Mouse (Mus musculus) C2C12 (cell line): ENCODE results near the gene Akt3. TPM values are rescaled to one million over a fixed set of nuclear protein-coding genes. Genes with fewer than 3 reads are reported as not detected.

Source experiments
- H3K27me3 ChIP-seq: one replicate; pipeline ENCODE4 v1.6.1; 2011; ENCODE audit not compliant: control insufficient read depth, insufficient read depth, insufficient read length
- H3K36me3 ChIP-seq: one replicate; pipeline ENCODE4 v1.6.1; 2011; ENCODE audit not compliant: control insufficient read depth, insufficient read depth
- H3K4me3 ChIP-seq: one replicate; pipeline ENCODE4 v1.5.1; 2011; ENCODE audit warnings: mild to moderate bottlenecking, control low read depth; ENCODE audit not compliant: poor library complexity, insufficient read depth, severe bottlenecking
- H3K79me2 ChIP-seq: one replicate; pipeline ENCODE4 v1.6.1; 2011; ENCODE audit not compliant: control insufficient read depth, insufficient read depth
- H3K79me3 ChIP-seq: one replicate; pipeline ENCODE4 v1.6.1; 2011; ENCODE audit warnings: low read depth, control low read depth
- H3ac ChIP-seq: one replicate; pipeline ENCODE3; 2011; ENCODE audit warnings: low read depth; ENCODE audit not compliant: control insufficient read depth, insufficient read length
- CEBPB ChIP-seq: IDR thresholded peaks from one replicate; pipeline ENCODE4 v1.6.1; 2011; ENCODE audit warnings: low read depth, mild to moderate bottlenecking, control low read depth, moderate library complexity
- CTCF ChIP-seq: IDR thresholded peaks from one replicate; pipeline ENCODE4 v1.5.1; 2011; ENCODE audit not compliant: control insufficient read depth, insufficient read depth, insufficient read length
- FOSL1 ChIP-seq: IDR thresholded peaks from one replicate; pipeline ENCODE4 v1.8.0; 2011; ENCODE audit warnings: mild to moderate bottlenecking, low read length; ENCODE audit not compliant: poor library complexity, insufficient read depth, severe bottlenecking
- MAX ChIP-seq: IDR thresholded peaks from one replicate; pipeline ENCODE4 v1.6.1; 2011; ENCODE audit warnings: mild to moderate bottlenecking, control low read depth
- MYOD1 ChIP-seq: IDR thresholded peaks from one replicate; pipeline ENCODE4 v1.6.1; 2011; ENCODE audit warnings: low read depth; ENCODE audit not compliant: control insufficient read depth, insufficient read length
- MYOG ChIP-seq: IDR thresholded peaks from one replicate; pipeline ENCODE4 v1.6.1; 2011; ENCODE audit not compliant: control insufficient read depth, insufficient read length; ENCODE audit errors: extremely low read depth
- USF1 ChIP-seq: IDR thresholded peaks from one replicate; pipeline ENCODE4 v1.6.1; 2011; ENCODE audit warnings: low read depth, mild to moderate bottlenecking, control low read depth, moderate library complexity
- polyA plus RNA-seq: library from polyadenylated mRNA; unstranded; fragments of >200 nt; fragmentation: generic; extraction: Trizol; gene quantifications from one replicate; pipeline ENCODE4 v1.2.1, GENCODE M21; 2012; ENCODE audit warnings: missing spikeins

Akt3 gene
- polyA plus RNA-seq, 1 experiment = 8.6 TPM

GRCm38 (mm10) chr1:177089515-177089914 is 168.5 kb downstream of the Akt3 start:
- H3K36me3 ChIP-seq = no peaks in the 10 kb centered on the region
- H3K4me3 ChIP-seq = no peak overlapping the region
- TF ChIP-seq CTCF (no peak), USF1 (no peak), CEBPB (no peak), FOSL1 (no peak), MAX (no peak), MYOG (no peak), MYOD1 (no peak)
- H3ac ChIP-seq = no peak overlapping the region
- H3K79me3 ChIP-seq = peaks cover 5% of the 10 kb centered on the region
- no peaks in the 10 kb centered on the region for H3K79me2 ChIP-seq
- H3K27me3 ChIP-seq = no peaks in the 10 kb centered on the region

GRCm38 (mm10) chr1:177089048-177089447 is 169.0 kb downstream of the Akt3 start:
- Histone ChIP-seq H3K4me3 (no peak overlapping the region), H3K36me3 (no peaks in the 10 kb centered on the region), H3ac (no peak overlapping the region), H3K79me2 (no peaks in the 10 kb centered on the region), H3K79me3 (peaks cover 5% of the 10 kb centered on the region), H3K27me3 (no peaks in the 10 kb centered on the region)
- TF ChIP-seq CTCF = no peak
- no peak for TF ChIP-seq MAX
- TF ChIP-seq CEBPB = no peak
- TF ChIP-seq USF1 = no peak
- no peak for TF ChIP-seq FOSL1
- no peak for TF ChIP-seq MYOD1
- TF ChIP-seq MYOG = no peak

- peaks cover 8% of the 10 kb centered on the region for H3K79me2 ChIP-seq
- H3K79me3 ChIP-seq = peaks cover 5% of the 10 kb centered on the region
- no peaks in the 10 kb centered on the region for H3K36me3 ChIP-seq
- no peaks in the 10 kb centered on the region for H3K27me3 ChIP-seq
- no peak for TF ChIP-seq FOSL1
- no peak for TF ChIP-seq CTCF
- no peak for TF ChIP-seq MAX
- TF ChIP-seq MYOG = no peak
- no peak for TF ChIP-seq CEBPB
- TF ChIP-seq MYOD1 = no peak
- no peak for TF ChIP-seq USF1
- H3K4me3 ChIP-seq = no peak overlapping the region
- no peak overlapping the region for H3ac ChIP-seq
Measured at GRCm38 (mm10) chr1:177081957-177082645, 175.9 kb downstream of the Akt3 start.

GRCm38 (mm10) chr1:177069161-177069560 is 188.8 kb downstream of the Akt3 start:
- TF ChIP-seq CTCF (no peak), MYOG (no peak), CEBPB (no peak), MYOD1 (no peak), MAX (no peak), USF1 (no peak), FOSL1 (no peak)
- Histone ChIP-seq H3K79me3 (no peaks in the 10 kb centered on the region), H3K4me3 (no peak overlapping the region), H3K27me3 (no peaks in the 10 kb centered on the region), H3ac (no peak overlapping the region), H3K36me3 (no peaks in the 10 kb centered on the region), H3K79me2 (no peaks in the 10 kb centered on the region)

GRCm38 (mm10) chr1:177067123-177067646 is 190.8 kb downstream of the Akt3 start:
- Histone ChIP-seq H3K27me3 (no peaks in the 10 kb centered on the region), H3K79me2 (no peaks in the 10 kb centered on the region), H3K36me3 (peaks cover 4% of the 10 kb centered on the region), H3K79me3 (no peaks in the 10 kb centered on the region), H3ac (no peak overlapping the region), H3K4me3 (no peak overlapping the region)
- TF ChIP-seq MAX = no peak
- no peak for TF ChIP-seq CEBPB
- TF ChIP-seq MYOG = no peak
- no peak for TF ChIP-seq CTCF
- no peak for TF ChIP-seq USF1
- no peak for TF ChIP-seq MYOD1
- no peak for TF ChIP-seq FOSL1

- Histone ChIP-seq H3ac (no peak overlapping the region), H3K4me3 (no peak overlapping the region), H3K79me3 (no peaks in the 10 kb centered on the region), H3K79me2 (no peaks in the 10 kb centered on the region), H3K36me3 (peaks cover 4% of the 10 kb centered on the region), H3K27me3 (no peaks in the 10 kb centered on the region)
- TF ChIP-seq MAX = no peak
- TF ChIP-seq CEBPB = no peak
- TF ChIP-seq USF1 = no peak
- no peak for TF ChIP-seq FOSL1
- no peak for TF ChIP-seq MYOG
- TF ChIP-seq CTCF = no peak
- no peak for TF ChIP-seq MYOD1
Measured at GRCm38 (mm10) chr1:177065732-177066131, 192.3 kb downstream of the Akt3 start.
